Mouse (Mus musculus) cerebellum, postnatal 36 days (tissue): ENCODE measurements around the gene Acadvl.
"Not testable (repeated sequence)": the region's sequence is repeated elsewhere in the genome, so short reads cannot be mapped to it uniquely, and the experiment has no call there.

Source experiments
- DNase-seq, 2 experiments: peaks; one replicate each; pipeline ENCODE4 v3.0.0; 2021 to 2022; ENCODE audit warnings: mixed read lengths in 2 of 2

The Acadvl gene

DNA sequence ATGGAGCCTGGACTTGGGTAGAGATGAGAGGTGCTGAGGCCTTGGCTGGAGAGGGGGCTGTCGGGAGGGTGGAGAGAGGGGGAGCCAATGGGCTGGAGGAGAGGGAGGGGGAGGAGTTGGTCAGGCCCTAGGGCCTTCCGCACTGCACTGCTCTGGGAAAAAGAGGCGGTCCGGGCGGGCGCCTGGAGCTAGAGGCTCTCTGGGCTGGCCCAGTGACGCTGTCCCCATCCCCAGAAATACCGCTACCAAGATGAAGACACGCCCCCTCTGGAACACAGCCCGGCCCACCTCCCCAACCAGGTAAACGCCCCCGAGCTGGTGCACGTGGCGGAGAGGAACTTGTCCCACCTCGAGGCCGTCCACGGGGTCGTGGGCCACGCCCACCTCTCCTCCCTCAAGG lies 11.5 kb upstream of the Acadvl start:
- DNase-seq, result peak; percentile 30 to 45

DNA sequence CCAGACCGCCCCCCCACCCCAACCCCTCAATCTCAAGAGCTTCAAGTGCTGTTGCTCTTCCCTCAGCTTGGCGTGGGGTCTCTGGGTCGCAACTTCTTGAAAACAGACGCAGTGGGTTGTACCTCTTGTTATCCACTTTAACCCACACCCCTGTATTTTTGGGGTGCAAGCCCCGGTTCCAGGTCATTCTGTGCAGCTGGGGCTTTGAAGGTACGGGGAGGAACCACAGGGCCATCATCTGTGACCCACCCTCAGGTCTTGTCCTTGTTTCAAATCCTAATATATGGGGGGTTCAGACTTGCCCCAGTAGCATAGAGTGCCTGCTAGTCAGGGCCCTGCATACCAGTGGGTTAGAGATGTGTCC lies 8.9 kb upstream of the Acadvl start:
- DNase-seq, result no peak

DNA sequence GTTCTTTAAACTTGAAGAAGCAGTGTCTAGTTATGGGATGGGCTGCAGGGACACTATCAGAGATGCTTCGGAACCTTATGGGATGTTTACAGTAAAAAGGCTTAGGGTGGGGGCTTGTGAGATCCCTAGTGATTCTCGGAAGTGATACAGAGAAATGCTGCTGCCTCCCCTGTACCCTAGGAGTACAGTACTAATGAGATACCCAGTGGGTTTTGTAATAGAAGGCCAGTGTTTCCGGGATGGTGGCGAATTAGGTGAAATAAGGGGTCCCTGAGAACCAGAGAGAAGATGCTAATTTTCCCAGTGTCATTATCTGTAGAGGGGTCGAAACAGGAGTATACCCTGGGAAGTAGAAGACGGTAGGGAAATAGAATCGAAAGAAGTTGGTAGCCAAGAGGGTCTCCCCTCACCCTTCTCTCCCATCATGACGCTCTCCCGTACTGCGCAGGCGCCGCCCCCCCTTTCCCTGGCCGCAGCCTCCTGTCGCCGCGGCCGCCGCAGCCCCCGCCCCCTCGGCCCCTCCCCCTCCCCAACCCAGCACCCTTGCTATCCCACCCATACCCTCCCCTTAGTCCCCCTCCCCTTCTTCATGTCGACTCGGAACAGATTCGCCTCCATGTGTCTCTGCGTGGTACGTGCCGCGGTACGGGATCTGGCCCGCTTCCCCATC lies 8.4 kb upstream of the Acadvl start:
- no peak for DNase-seq

DNA sequence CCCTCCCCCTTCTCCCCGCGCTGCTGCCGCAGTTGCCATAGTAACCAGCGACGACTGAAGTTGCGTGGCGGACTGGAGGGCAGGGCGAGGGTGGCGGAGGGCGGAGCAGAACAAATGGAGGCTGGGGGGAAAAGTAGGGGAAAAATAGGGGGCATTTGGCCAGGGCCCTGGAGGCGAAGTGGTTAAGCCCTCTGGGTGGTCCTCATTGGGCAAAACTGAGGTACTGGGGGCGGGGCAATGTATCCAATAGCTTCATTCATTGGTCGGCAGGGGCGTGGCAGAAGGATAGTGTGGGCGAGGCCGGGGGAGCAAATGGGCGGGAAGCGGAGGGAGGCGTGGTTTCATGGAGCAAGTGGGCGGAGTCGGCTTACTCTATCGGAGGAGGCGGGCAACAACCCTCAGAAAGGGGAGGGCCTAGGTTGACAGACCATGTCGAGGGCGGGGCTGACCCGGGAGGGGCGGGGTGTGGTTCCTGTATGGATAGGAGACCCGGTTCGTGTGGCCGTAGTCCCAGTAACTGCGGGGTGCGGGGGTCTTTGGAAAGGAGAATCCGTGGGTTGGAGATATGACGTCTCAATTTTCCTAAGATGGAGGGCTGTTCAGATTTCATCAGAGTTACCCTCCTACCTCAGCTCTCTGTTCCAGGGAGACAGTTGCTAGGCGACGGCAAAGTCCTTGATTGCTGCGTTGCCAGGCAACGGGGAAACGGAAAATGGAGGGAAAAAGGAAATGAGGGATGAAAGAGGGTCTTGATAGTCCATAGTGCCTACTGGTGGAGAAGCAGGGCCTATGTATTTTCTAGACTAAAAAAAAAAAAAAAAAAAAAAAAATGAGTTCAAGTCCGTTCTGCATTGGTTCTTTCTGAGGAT lies 6.3 kb upstream of the Acadvl start:
- peak; percentile 92 to 93 for DNase-seq

DNA sequence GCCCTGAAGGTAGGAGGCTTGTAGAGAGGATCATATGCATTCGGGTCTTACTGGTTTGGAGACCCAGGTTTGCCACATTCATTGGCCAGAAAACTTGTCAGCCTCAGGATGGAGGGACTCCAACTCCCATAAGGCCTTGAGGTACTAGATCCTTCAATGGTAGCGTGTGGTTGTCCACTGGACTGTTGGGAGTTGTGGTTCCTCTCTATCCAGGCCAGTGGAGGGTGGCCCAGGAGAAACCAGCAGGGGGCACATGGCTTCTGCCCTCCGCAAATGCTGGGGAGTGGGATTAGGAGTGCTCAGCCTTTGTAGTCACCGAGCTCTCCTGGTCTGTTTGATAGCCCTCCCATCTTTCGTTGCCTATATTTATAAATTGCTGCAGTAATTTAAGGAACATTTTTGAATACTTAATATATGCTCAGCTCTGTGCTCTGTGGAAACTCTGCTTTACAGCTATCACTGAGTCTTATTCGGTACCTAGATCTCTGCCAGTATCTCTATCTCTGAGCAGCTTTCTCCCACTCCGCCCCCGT lies 5.6 kb upstream of the Acadvl start:
- DNase-seq, result peak; percentile 70 to 76

DNA sequence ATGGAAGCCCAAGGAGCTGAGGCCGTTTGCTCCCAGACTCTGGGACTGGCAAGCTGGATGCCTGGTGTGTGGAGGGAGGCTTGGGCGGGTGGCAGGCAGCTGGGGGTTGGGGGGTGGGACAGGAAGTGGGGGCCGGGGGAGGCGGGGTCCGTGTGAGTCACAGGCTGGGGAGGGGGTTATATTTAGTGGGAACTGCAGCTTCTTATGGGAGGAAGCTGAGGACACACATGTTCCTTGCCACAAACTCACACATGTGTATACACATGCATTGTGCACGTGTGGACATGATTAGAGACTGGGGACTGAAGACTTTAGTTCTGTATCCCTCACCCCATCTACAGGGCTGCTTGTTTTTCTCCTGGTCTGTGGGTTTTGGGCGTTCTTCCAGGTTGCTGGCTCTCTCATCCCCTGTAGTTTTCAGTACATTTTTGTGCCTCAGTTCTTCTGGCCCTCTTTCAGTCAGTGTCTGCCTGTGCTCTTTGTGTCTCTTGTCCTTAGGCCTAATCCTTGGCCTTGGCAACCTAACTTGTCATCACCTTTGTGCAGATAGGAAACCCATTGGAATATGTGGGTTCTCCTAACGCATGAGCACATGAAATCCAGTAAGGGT lies 4.9 kb upstream of the Acadvl start:
- no peak for DNase-seq

DNA sequence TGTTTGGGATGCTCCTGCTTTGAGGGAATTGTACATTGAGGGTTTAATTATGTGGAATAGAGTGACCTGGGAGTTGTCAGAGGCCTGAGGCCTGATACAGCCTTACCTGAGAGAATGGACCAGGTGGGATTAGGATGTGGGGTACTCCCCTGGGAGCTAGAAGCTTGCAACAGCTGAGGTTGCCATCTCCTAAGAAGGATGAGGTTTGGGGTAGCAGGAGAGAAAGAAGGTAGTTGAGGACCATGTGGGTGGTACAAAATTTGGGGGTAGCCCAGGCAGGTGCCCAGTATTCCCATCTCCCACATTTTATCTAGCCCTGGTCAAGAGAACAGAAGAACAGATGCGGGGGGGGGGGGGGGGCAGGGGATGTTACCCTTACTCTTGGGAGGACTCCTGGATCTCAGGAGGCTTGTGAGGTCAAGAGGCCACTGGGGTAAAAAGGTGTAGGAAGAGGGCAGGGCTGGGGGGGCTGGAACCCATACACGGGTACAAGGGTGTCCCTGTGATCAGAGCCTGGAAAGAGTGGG lies 4.3 kb upstream of the Acadvl start:
- DNase-seq, result no peak

DNA sequence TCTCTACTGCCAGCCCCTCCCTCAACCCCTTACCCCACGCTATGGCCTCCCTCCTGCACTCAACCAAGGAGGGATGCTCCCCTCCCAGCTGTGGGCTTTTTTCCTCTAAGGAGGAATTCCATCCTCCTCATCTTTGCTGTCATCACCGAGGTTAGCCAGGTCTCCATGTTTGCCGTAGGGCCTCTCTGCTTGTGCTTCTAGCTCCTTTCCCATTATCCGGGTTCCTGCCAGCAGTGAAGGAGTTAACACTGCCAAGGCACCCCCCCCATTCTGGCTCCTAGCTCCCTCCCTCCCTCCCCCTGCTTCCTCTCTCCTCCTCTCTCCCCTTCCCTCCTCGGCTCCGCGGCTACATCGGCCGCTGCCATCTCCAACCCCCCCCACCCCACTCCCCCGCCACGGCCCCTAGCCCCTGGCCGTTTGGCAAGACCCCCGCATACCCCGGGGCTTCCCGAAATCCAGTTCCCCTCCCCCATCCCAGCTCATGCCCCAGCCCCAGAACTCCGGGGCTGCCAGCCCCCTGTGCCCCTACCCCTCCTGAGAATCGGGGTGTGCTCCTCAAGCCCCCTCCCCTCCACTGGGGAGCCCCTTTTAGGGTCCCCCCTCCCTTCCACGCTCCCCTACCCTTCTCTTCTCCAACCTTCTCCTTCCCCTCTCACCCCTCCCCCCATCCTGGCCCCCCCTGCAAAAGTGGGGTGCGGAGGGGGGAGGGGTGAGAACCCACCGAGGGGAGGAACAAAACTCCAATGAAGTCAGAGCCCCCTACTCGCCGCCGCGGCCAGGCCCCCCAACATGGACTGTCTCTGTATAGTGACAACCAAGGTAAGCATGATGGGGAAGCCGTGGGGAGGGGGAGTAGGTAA lies 3.1 kb upstream of the Acadvl start:
- peak; percentile 77 for DNase-seq

DNA sequence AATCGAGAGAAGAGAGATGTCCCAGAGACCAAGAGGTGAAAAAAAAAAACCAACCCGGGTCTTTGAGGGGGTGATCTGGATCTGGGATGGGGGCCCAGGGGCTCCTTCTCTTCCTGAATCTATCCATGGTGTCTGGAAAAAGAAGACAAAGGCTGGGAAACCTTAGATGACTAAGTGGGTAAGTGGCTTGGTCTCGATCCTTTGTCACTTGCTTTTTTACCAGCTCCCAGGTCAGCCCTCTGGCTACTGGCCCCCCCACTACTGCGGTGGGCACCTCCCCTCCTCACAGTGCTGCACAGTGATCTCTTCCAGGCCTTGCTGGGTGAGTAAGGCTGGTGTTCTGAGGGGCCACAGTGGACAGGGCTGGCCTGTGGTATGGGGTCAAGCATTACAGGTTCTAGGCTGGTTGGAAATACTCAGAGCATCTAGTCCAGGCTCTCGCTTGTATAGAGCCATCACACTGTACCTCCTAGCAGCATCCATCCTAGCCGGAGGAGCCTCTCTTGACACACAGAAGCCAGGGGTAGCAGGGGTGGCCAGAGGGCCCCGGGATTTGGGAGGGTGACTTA lies 2.1 kb upstream of the Acadvl start:
- DNase-seq, result no peak

DNA sequence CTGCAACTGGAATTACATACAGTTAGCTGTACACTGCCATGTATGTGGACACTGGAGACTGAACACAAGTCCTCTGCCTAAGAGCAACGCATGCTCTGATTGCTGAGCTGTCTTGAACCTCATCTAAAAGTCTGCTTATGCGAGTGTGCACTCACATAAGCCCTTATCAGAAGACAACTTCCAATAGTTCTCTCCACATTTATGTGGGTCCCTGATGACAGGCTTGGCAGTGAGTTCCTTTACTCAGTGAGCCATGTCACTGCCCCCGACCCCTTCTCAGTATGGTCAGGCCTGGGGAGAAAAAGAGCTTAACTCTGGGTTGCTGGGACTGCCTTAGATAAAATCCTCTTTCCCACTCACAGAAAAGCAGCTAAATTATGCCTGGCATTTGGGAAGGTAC lies 1.5 kb upstream of the Acadvl start, which contains the start of gene Dlg4:
Dlg4 (plus strand) TSS at position 274 of the 400 bp plus-strand sequence.
- DNase-seq, result no peak

DNA sequence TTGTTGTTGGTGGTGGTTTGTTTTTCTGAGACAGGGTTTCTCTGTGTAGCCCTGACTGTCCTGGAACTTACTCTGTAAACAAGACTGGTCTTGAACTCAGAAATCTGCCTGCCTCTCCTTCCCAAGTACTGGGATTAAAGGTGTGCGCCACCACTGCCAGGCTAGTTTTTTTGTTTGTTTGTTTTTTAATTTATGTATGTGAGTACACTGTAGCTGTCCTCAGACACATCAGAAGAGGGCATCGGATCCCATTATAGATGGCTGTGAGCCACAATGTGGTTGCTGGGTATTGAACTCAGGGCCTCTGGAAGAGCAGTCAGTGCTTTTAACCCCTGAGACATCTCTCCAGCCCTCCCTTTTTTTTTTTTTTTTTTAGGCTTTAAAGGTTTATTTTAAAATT lies 966 bp upstream of the Acadvl start:
- DNase-seq, result not testable (repeated sequence)

DNA sequence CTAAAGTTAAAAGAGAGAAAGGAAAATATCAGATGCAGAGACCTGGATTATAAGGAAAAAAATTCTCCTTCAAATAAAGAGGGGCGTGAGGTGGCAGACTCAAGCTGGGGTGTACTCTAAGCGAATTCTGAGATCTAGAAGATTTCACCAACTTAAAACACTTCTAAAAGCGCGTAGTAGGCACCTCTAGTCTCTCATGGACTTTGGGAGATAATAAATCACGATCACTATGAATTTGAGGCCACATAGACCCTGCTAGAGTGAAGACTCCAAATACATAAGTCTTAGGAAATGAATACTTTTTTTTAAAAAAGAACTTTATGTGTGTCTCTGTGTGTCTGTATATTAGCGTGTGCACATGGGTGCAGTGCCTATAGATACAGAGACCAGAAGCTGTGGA lies 466 bp upstream of the Acadvl start:
- DNase-seq, result no peak

DNA sequence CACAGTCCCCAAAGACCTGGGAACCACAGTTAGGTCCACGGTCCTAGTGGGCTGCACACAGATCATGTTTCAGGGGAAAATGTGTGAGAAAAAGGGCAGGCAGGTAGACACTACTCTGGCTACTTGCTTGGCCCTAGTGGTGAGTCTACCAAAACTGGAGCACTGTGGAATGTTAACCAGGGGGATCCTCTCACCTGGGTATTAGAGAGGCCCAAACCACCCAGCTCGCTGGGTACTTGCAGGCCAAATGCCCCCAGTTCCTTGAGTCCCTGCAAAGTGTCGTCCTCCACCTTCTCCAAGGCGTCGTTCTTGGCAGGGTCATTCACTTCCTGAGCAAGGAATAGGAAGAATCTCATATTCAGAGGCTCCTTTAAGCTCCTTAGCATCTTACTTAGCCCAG lies 1.2 kb downstream of the Acadvl start:
- no peak for DNase-seq

DNA sequence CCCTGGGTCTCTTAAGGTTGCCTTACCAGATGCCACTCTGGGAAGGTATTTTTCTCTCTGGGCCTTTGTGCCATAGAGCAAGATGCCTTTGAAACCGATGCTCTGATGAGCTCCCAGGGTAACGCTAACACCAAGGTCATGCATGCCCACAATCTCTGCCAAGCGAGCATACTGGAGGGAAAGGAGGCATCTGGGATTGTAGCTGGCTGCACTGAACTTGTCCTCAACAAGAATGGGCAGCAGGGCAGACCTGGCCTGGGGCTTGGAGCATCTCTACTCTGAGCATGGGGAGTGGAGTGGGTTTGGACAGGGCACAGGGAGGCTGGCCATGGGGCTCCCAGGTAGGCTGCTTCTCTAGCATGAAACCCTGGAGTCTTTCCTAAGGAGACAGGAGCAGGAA lies 1.8 kb downstream of the Acadvl start:
- DNase-seq, result no peak

DNA sequence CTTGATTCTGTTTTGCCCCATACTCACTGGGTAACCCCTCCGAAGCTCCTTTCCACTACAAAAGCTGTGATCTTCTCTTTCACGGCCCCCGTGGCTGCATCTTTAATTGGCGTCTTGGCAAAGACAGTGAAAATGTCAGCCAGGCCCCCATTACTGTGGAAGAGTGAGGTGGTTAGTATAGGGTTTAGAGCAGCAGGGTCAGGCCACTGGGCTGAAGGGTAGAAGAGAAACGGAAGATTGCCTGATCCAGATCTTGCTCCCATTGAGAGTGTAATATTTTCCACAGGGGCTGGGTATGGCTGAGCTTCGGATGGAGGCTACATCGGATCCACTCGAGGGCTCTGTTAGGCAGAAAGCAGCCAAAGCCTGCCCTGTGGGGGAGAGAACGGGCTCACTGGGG lies 2.3 kb downstream of the Acadvl start:
- no peak for DNase-seq

DNA sequence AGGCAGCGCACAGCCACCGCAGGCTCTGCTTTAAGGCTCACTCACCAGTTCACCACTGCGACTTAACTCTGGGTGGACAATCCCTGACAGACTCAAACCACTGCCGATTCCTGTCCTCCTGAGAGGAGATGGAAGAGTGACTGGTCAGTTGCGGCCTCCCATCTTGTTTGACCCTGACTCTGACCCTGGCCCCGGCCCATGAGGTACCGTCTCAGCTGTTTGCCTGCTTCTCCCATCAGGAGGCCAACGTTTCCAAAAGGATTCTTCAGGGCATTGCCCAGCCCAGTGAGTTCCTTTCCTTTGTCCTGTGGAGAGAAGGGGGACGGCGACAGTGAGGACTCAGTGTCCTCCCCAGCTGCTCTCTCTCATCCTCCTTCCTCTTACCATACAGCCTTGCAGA lies 4.2 kb downstream of the Acadvl start:
- DNase-seq, result no peak

DNA sequence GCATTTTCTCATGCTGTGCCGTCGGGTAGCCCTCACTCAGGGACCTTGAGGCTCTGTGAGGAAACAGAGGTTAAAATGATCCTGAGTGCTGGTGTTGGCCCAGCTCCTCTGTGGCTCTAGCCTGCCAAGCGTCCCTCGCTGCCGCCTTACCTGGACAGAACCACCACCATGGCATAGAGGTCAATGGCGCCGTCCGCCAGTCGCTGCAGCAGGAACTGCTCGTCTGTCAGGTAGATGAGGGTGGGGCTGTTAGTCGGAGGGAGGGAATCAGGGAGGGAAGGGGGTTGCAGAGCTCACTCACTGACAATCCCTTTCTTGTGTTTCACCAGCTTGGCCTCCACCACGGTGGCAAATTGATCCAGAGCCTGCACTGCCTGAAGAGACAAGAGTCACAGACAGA lies 4.7 kb downstream of the Acadvl start:
- DNase-seq, result no peak

DNA sequence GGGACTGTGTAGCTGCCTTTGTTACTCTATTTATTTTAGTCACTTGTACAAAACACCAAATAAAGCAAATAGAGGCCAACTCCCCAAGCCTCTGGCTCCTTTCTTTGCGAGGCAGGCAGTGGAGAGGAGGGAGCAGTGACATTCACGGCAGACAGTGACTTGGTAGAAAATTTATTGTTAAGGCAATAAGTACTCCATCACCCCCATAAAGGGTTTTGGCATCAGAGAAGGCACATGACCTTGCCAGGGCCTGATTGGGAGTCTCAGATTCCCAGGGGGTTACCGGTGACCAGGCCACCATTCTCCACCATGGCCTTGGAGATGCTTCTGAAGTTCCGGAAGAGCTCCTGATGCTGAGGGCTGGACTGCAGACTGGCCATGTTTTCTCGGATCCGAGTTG lies 5.2 kb downstream of the Acadvl start:
- no peak for DNase-seq

DNA sequence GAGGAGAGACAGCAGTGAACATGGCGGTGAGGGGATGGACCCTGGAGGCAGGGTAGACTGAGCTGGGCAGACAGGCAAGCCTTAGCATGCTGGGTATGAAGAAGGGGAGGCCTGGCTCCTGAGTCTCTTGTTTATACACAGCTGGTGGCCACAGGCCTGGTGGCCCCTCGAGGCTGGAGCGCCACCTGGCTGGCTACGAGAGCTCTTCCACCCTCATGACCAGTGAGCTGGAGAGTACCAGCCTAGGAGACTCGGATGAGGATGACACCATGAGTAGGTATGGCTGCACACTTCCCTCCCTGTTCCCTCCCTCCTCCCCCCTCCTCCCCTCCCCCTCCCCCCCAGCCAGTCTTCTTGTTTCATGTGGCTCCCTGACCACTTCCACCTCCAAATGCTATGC lies 9.7 kb downstream of the Acadvl start:
- DNase-seq, result no peak

DNA sequence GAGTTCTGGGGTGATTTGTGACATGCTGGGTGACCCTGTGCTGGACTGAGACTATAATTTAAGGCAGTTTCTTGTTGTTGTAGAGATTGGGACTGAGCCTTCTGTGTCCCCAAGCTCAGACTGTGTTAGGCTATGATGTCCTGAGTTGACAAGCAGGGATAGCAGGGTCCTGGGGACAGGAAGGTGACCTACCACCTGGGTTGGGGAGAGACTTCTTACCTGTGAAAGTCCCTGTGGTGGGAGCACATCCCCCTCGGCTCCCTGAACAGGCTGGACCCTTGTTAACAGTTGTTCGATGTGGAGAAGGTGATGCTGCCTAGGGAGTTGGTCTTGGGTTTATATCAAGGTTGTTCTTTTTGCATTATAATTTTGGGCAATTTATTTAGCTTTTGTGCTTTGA lies 12.7 kb downstream of the Acadvl start:
- no peak for DNase-seq

DNA sequence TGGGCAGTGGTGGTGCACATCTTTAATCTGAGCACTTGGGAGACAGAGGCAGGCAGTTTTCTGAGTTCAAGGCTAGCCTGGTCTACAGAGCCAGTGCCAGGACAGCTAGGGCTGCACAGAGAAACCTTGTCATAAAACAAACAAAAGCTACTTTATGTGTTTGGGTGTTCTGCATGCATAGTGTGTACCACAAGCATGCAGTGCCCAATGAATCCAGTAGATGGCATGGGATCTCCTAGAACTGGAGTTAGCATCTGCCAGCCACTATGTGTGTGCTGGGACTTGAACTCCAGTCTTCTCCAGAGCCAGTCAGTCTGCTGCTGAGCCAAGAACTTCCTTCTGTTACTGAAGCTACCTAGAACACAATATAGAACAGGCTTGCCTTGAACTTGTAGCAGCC lies 13.3 kb downstream of the Acadvl start:
- DNase-seq, result peak; percentile 38 to 40

DNA sequence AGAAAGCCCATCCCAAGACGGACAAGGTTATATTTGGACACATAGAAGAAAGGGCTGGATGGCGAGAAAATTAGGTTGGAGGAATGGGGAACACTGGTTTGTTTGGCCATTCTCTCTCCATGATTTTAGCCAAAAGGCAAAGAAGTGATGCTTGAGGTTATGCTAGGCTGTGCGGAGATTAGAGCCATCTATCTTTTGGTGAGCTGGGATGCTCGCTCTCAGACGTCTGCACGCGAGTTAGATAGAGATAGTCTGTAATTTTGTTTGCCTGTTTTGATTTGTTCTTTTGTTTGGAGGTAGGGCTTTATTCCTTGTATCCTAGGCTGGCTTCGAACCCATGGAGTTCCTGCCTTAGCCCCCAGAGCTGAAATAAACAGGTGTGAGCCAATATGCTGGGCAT lies 14.1 kb downstream of the Acadvl start:
- DNase-seq, result no peak
